Mouse (Mus musculus) urinary bladder, postnatal 25 days (tissue): ENCODE data around the gene Iars.
"Not testable (repeated sequence)": the region's sequence is repeated elsewhere in the genome, so short reads cannot be mapped to it uniquely, and the experiment has no call there.

Experiments used
- DNase-seq: peaks from one replicate; pipeline ENCODE4 v3.0.0; 2022; ENCODE audit warnings: low spot score

The Iars gene

DNA sequence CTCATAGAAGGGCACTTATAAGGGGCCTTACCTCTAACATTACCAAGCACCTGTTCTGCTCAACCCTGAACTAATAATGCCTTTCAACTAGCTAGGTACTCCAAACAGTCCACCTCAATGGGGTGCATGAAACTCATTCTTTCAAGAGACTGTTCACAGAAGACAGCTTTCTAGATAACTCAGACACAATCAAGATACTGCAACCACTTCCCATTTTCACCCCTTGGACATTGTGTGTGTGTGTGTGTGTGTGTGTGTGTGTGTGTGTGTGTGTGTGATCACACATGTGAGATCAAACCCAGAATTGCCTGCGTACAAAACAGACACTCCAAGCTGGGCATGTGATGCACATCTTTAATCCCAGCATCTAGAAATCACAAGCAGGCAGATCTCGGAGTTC is 56.1 kb downstream of the Iars start:
- no peak for DNase-seq

DNA sequence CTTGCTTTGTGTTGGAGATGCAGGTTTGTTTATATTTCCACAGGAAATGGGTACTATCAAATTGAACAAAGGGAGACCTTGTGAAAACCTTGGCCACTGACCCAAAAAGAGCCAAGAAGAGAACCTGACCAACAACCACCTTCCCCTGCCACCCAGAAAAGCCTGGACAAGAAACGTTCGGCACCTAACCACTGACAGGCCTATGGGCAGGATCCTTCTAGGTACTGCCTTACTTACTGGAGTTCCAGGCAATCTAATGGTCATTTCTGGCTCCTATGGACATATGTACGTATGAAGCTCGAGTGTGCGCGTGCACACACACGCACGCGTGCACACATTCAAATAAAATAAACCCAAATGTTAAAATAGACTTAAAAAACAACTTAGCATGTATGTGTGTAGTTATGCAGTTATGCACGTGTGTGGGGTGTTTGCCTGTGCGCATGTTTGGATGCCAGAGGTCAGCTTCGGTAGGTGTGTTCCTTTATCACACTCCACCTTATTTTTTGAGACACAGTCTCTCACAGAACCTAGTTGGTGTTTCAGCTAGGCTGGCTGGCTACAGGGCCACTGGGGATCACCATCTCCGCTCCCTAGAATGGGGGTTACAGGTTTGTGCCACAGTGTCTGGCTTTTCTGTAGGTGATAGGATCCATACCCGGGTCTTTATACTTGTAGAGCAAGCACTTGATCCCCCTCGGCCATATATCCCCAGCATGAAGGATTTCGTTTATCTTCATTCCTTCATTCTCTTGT is 59.6 kb downstream of the Iars start:
- no peak for DNase-seq

DNA sequence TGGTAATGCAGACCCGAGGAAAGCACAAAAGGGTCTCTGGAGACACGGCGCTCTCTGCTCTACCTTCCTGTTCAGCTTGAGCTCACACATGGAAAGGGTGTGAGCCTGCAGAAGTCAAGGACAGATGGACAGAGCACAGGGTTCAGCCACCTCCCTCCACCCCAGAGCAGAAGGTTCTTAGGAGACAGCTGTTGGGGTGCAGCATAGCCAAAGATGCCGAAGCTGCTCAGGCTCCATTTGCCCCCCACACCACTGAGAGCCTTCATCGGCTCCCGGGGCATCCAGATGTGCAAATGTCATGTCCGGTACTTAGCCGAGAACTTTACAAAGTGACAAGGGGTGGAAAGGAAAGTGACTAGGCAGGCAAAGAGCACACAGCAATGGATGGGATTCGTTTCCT is 74.7 kb downstream of the Iars start:
- DNase-seq: no peak

DNA sequence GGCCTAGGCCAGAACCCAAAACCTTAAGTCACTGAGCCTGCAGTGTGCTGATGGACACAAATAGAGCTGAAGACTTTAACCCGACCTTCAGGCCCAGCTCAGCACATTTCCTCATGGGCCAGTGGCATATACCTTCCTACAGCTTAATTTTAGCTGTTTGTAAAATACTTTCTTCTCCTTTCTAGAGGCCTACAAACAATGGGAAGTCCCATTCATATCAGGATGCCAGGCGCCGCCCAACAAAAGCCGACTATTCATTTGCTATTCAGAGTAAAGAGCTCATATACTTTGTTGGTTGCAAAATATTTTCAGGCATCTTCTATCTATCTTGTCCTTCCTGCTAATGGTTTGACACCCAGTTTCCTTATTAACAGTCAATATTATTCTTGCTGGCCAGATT is 76.1 kb downstream of the Iars start:
- DNase-seq: no peak

DNA sequence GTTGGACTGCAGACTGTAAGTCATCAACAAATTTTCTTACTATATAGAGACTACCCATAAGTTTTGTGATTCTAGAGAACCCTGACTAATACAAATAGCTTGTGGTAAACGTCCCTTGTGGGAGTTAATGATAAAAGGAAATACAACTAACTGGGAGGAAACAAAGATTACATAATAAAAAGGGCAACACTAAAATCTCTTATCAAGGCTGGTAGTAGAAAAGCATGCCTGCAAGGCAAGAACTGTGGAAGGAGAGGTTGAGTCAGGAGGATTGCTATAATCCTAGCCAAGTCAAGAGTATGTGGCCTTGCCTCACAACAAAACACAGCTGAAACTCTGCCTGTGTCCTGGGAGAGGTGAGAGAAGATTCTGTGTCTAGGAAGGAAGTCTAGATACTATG is 78.8 kb downstream of the Iars start:
- no peak for DNase-seq

DNA sequence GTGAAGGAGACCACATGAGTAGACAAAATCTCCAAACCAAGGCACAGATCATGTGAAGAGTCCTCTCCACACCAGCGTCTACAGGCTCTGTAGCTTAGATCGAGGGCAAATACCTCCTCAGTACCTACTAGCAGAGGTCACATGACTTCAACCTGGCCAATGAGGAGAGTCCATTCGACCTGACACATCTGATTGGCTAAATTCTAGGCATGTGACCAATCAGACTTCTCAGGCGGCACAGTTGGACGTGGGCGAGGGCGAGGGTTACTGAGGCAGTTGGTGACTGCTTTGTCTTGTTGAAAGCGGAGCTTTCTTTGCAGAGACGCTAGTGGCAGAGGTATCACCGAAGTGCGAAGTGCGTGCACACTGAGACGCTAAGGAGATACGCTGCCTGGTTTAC is 80.3 kb downstream of the Iars start:
- DNase-seq: no peak

DNA sequence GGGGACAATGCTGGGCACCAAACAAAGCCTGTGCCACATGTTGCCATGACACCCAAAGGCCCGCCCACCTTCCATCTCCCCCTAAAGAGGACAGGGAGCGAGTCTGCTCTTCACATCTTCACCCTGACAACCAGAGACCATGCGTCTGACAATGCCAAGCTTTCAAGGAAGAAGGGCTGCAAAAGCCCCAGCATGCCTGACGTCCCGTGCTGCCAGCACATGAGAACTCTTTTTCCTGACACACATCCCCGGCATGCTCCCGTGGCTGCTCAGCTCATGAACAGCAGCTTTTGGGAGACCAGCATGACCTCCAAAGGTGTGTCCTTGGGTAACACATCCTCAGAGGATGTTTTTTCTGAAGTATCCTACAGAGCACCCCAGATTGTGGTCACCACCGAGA is 83.4 kb downstream of the Iars start:
- no peak for DNase-seq

DNA sequence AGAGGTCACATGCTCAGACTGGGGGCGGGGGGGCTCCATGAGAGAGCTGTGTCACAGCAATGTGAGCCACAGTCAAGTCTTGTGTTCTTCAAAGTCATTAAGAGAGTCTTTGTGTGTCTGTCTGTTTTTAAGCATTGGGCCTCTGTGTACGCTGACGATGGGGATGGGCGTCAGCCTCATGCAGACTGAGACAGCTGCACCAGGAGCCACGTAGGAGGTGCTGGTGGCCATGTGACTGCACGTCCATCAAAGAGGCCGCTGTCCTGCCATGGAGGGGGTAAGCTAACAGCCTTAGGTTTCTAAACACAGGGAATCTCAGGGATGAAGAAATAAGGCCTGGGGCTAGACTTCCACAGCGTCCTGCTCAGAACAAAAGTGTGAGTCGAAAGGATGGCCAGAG is 84.4 kb downstream of the Iars start:
- DNase-seq: no peak

DNA sequence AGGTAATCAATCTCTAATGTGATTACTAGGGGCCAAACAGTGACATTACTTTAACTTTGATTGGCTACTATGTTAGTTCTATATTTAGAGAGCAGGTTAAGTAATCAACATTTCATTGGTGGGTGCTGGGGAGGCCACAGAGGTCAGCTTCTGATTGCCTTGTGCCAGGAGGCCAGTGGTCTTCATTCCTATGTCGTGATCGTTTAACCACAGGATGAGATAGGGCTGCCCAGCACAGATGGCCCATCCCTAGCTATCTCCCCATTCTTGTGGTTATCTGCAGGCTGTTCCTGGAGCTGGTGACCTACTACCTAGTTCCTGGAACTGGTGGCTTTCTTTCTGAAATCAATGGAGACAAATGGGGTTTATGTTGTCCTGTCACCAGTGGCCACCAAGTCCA is 86.1 kb downstream of the Iars start:
- no peak for DNase-seq

DNA sequence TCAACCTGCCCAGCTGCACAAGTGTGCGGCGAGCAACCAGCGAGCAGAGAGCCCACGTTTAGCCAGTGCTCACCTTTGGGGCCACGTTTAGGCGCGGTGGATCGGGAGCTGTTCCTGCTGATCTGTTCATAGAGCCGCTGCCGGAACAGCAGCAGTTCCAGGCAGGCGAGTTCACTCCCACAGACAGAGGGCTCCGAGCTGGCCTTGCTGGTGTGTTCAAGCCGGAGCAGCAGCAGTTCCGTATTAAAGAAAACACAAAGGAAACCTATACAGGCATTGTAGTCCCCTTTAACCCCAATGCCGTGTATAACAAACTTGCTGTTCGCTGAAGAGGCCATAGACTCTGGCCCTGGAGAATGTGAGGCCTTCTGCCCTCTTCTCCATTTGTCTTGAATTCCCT is 87.2 kb downstream of the Iars start:
- no peak for DNase-seq

DNA sequence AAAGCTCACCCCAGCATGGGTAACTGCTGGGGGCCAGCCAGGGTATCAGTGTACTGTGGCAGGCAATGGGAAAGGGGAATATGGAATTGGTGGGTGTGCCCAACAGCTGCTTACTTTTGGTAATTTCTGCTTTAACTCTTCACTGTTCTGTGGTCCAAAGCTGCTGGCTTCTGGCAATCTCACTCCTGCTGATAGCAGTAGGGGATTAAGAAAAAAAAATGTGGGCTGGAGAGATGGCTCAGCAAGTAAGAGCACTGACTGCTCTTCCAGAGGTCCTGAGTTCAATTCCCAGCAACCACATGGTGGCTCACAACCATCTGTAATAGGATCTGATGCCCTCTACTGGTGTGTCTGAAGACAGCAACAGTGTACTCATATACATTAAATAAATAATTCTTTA is 89.6 kb downstream of the Iars start:
- not testable (repeated sequence) for DNase-seq
